Mouse (Mus musculus) spleen, postnatal 4 days (tissue): ENCODE data around the gene Prom1.
"Not testable (repeated sequence)": the region's sequence is repeated elsewhere in the genome, so short reads cannot be mapped to it uniquely, and the experiment has no call there.

ENCODE experiments used
- DNase-seq, 2 experiments: peaks; one replicate each; pipeline ENCODE4 v3.0.0; 2022; ENCODE audit warnings: low spot score in 2 of 2

Gene Prom1

DNA sequence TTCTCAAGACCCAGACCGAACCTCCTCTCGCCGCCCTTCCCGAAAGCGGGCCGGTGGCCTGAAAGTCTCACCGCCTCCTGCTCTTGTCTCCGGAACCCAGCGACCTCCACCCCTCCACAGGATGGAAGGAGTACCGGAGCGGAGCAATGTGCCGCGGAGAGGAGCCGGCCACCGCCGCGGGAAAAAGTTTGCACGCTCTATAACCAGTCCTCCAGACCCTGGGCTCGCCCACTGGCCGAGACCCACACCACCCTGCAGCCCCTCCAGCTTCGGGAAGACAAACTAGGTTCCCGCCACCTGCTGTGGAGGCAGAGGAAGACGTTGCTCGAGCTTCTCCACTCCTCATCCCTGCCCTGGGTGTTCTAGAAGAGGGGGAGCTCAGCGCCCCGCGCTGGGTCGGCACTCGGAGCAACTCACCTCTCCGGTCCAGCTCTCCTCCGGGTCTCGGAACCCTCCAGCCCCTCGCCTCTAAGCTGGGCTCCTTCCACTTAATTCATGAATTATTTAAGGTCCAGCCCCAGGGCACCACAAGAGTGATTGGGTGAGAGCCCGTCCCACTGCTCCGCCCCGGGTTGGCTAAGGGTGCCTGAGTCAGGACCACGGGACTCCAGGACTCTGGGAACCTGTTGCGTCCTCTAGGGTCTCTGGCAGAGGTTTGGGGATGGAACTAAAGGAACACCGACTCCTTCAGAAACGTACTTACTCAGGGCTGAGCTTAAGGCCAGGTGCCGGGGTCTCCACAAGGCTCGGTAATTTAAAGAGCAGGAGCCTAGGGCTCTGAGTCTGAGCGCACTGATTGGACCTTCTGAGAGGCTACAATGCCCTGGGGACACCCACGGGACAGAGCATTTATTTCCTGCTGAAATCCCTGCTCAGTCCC lies at the start of gene Prom1:
Prom1 (minus strand) TSS at position 802 of the 880 bp plus-strand sequence.
- peak in 1 of 2 experiments; percentile 62 for DNase-seq

GRCm38 (mm10) chr5:44147732-44148131 lies 45.9 kb upstream of the Prom1 start:
- DNase-seq, result no peak

- no peak for DNase-seq
Measured at GRCm38 (mm10) chr5:44146437-44147332, 44.9 kb upstream of the Prom1 start.

- no peak for DNase-seq
Measured at GRCm38 (mm10) chr5:44143467-44144235, 41.8 kb upstream of the Prom1 start.

DNA sequence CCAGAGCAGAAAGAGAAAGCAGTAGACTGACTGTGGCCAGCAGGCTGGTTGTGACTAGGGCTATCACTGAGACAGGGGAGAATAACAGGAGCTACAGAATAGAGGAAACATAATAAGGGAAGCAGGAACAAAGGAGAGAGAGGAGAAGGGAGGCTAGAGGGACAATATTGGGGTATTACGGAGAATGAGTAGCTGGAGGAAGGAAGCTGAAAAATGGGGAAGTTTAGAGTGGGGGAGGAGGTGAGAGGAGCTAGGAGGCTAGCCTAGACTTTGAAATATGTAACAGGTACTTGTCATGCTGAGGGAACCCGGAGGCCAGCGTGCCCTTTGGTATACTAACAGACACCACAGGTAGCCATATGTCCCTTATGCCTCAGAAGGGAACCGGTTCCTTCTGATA lies 25.7 kb upstream of the Prom1 start:
- DNase-seq, result no peak

GRCm38 (mm10) chr5:44126574-44126973 lies 24.7 kb upstream of the Prom1 start:
- not testable (repeated sequence) for DNase-seq

- DNase-seq, result no peak
Measured at GRCm38 (mm10) chr5:44121390-44121789, 19.6 kb upstream of the Prom1 start.

- DNase-seq, result no peak
Measured at GRCm38 (mm10) chr5:44113138-44113537, 11.3 kb upstream of the Prom1 start.

DNA sequence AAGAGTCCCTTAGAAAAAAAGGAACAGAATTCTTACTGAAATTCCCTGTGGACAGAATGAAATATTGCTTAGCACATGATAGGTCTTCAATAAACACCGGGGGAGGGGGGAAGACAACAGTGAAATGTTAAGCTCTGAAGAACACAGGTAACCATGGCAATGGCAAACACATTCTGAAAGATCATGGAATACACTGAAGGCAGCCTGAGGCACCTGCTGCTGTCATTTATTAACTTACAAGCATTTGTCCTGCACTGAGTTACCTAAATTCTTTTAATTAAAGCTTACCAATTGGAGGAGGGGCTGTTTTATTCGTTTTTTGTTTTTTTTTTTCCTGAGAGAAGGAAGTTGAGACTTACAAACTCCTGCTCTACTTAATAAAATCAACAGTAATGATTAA lies 7.3 kb upstream of the Prom1 start:
- no peak for DNase-seq

- DNase-seq, result no peak
Measured at GRCm38 (mm10) chr5:44108125-44108524, 6.3 kb upstream of the Prom1 start.

- no peak for DNase-seq
Measured at GRCm38 (mm10) chr5:44105192-44105591, 3.4 kb upstream of the Prom1 start.

DNA sequence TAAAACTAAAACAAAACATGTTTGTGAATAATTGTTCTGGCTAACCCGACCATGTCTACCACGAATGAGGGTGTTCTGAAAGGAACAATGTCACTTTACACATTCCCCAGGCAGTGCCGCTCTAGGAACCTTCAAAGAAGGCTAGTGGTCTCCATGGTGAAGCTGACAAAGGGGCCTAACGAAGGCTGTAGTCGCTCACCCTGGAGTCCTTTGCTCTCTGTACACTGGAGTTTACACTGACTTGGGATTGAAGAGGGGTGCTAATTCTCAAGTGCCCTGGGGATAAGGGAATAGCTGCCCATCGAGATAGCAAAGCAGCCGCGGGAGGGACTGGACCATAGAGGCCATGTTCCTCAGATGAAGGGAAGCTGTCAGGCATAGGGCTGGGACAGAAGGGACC lies 2.9 kb upstream of the Prom1 start:
- DNase-seq, result no peak

GRCm38 (mm10) chr5:44104120-44104519 lies 2.3 kb upstream of the Prom1 start:
- DNase-seq, result no peak

DNA sequence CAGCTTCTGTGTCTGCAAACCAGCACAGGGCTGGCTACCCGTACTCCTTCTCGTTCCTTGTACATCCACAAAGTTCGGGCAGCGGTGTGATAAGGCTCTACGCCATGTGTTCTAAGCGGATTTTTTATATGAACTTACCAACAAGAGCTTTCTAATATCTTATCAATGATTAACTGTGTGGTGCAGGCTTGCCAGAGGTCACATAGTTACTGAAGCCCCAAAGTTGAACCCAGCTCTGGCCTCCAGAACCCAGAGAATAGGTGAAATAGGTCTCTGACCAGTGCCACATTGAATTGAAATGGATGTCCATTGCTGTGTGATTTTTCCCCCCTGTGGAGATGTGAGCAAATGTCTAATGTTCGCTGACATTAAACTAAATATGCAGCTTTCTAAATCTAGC lies 1.3 kb upstream of the Prom1 start:
- no peak for DNase-seq

DNA sequence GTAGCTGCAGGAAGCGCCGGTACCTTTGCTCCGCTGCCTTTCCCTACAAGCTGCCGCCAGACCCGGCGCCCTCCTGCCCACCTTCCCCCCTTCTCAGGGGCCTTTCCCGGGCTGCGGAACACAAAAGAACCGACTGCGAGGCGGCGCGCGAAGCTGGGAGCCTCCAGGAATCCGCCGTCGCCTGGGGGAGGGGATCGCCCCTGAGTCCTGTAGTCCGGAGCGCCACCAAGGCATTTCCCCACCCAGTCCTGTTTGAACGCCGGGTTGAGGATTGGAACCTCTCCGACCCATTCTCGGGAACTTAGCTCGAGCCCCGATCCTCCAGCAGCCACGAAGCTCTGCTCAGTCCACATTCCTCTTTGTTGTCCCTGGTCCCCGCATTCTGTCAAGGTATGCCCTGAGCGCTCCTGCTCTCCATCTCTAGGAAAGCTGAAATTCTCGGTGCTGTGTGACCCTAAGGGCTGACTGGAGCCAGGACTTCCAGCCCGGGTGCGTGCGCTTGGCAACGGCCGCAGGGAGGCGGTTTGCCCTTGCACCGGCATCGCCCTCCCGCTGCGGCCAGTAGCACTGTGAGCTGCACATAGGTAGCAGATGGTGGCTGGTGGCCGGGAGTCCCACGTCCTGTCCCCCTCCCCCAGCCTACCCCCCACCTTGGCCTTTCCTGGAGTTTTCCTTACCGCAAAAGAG lies 1.1 kb downstream of the Prom1 start:
- peak in 1 of 2 experiments; percentile 64 for DNase-seq

DNA sequence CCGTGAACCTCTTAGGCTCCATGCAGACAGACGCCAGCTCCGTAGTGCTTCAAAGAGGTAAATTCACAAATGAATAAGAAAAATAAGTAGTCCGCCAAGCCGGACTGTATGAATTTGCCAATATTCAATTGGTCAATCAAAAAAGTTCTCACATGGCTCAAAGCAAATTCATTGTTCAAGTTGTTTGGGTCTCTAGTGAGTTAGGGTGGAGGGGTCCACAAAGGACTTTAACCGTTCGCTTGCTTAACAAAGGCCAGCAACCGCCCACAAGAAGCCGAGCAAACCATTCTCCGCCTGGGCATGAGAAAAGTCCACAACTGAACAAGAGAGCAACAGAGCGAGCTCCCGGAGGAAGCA lies 1.7 kb downstream of the Prom1 start:
- no peak for DNase-seq

DNA sequence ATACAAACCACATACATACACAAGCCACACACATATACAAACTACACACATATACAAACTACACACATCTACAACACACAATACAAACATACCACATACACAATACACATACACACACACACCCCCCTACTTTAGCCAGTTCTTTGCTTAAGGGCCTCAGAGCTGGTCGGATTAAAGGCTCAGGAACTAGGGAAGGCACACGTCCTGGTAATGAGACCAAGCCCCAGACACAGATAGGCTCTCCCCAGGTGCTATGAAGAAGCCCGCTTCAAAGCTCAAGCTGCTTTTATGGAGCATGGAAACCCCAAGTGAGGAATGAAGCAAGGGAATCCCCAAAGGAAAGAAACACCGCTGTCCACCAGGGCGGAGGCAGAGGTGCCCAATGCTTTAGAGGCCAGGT lies 4.8 kb downstream of the Prom1 start:
- no peak for DNase-seq

DNA sequence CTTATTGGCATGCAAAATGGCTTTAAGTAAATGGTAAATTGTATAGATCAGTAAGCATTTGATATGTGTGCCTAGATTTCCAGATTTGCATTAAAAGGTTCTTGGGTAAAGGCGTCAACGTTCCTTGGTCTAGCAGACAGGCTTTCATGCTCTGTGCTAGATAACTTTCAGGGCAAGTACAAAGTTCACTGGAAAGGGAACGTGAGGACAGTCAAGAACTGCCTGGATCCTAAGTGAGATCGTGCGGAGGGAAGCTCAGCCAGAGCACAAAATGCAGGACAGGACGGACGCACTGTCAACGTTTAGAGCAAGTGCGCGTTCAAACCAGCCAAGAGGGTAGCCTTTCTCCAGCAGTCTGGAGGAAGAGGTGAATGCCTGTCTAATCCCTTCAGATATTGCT lies 5.7 kb downstream of the Prom1 start:
- no peak for DNase-seq

- no peak for DNase-seq
Measured at GRCm38 (mm10) chr5:44095697-44096096, 6.1 kb downstream of the Prom1 start.

- DNase-seq, result no peak
Measured at GRCm38 (mm10) chr5:44087034-44087433, 14.8 kb downstream of the Prom1 start.

- no peak for DNase-seq
Measured at GRCm38 (mm10) chr5:44085871-44086270, 16.0 kb downstream of the Prom1 start.
